Comparison of ENCODE assay signal across 19 mouse cellular contexts in genomic region chr2:159003187-159003497, GRCm38 (mm10).
DNase-seq lines count a peak whose midpoint lies in the region; ATAC-seq lines count a peak whose summit lies in the region.
"Had no signal": no experiment of that assay in that cellular context is flagged by ENCODE, and none has a peak within 500 bp of the region (broad histone marks: within the 10 kb centered on the region; RNA-seq: fewer than 3 reads in every experiment).

No protein-coding gene starts in this region.

- 38% methylated on average over 4 of the region's 4 CpGs for WGBS in forebrain, embryonic 10.5 days
- WGBS in forebrain, embryonic 15.5 days = 19% methylated on average over 4 of the region's 4 CpGs
- WGBS in hindbrain, embryonic 16.5 days = 20% methylated on average over 4 of the region's 4 CpGs
- WGBS in midbrain, embryonic 16.5 days = 19% methylated on average over 4 of the region's 4 CpGs

- no peaks in the 10 kb centered on the region for H3K36me3 ChIP-seq in forebrain, embryonic 10.5 days (replicated peaks)
- no peaks in the 10 kb centered on the region for H3K36me3 ChIP-seq in forebrain, embryonic 15.5 days
- H3K36me3 ChIP-seq in hindbrain, embryonic 16.5 days (ENCODE audit: control insufficient read depth, insufficient read depth, low read length) = no peaks in the 10 kb centered on the region
- no peaks in the 10 kb centered on the region for H3K36me3 ChIP-seq in midbrain, embryonic 16.5 days (ENCODE audit: control insufficient read depth, insufficient read depth, low read length)
- H3K36me3 ChIP-seq: heart, embryonic 15.5 days; liver, embryonic 15.5 days had no signal

- peak overlapping the region; percentile 39 for H3K4me2 ChIP-seq in forebrain, embryonic 15.5 days (replicated peaks)
- peak overlapping the region; percentile 53 for H3K4me2 ChIP-seq in hindbrain, embryonic 16.5 days (ENCODE audit: low read length)
- H3K4me2 ChIP-seq in midbrain, embryonic 16.5 days (ENCODE audit: low read length) = peak overlapping the region; percentile 51
- H3K4me2 ChIP-seq: heart, embryonic 15.5 days; liver, embryonic 15.5 days had no signal

- no peak for DNase-seq in forebrain, embryonic 10.5 days (ENCODE audit: extremely low spot score, low spot score)
- DNase-seq in thymus, postnatal 25 days = no peak
- no peak for DNase-seq in urinary bladder, postnatal 14 days (ENCODE audit: low spot score)
- DNase-seq in cerebellum, adult 9-10 months = no peak
- DNase-seq: adrenal gland, adult 2 months; cerebellum, adult 2 months; heart, adult 11 months; kidney, adult 8-10 months; kidney, postnatal 4 days; layer of hippocampus, postnatal 36 days; lung, postnatal 10 days; spleen, adult 18-20 months; thymus, postnatal 4 days had no signal

- 0 out of 2 replicates have a peak overlapping the region, but pooled peaks have one; percentile 12 for H3K9ac ChIP-seq in forebrain, embryonic 15.5 days (replicated peaks)
- H3K9ac ChIP-seq in hindbrain, embryonic 16.5 days (ENCODE audit: low read depth, low read length) = 0 out of 2 replicates have a peak overlapping the region, but pooled peaks have one; percentile 42
- peak overlapping the region; percentile 47; the same call in 1 of the 2 replicates for H3K9ac ChIP-seq in midbrain, embryonic 16.5 days (ENCODE audit: low read depth, low read length)
- H3K9ac ChIP-seq: heart, embryonic 15.5 days; liver, embryonic 15.5 days had no signal

- H3K27me3 ChIP-seq in forebrain, embryonic 10.5 days (ENCODE audit: poor library complexity, severe bottlenecking) = peaks cover 23% of the 10 kb centered on the region; the same call in 1 of the 2 replicates
- H3K27me3 ChIP-seq in forebrain, embryonic 15.5 days = no peaks in the 10 kb centered on the region
- H3K27me3 ChIP-seq in hindbrain, embryonic 16.5 days (replicated peaks; ENCODE audit: control insufficient read depth, insufficient read depth, low read length) = no peaks in the 10 kb centered on the region
- no peaks in the 10 kb centered on the region for H3K27me3 ChIP-seq in midbrain, embryonic 16.5 days (ENCODE audit: control insufficient read depth, insufficient read depth, low read depth, low read length)
- H3K27me3 ChIP-seq: heart, embryonic 15.5 days; liver, embryonic 15.5 days; megakaryocyte, embryonic 14.5 days had no signal

- H3K9me3 ChIP-seq in forebrain, embryonic 10.5 days = no peaks in the 10 kb centered on the region
- no peaks in the 10 kb centered on the region for H3K9me3 ChIP-seq in forebrain, embryonic 15.5 days
- no peaks in the 10 kb centered on the region for H3K9me3 ChIP-seq in hindbrain, embryonic 16.5 days (ENCODE audit: control insufficient read depth, low read length)
- H3K9me3 ChIP-seq in midbrain, embryonic 16.5 days (replicated peaks; ENCODE audit: control insufficient read depth, low read length, poor library complexity, severe bottlenecking) = no peaks in the 10 kb centered on the region
- H3K9me3 ChIP-seq: heart, embryonic 15.5 days; liver, embryonic 15.5 days; megakaryocyte, embryonic 14.5 days had no signal

- peak; percentile 2; the same call in 1 of the 2 replicates for ATAC-seq in forebrain, embryonic 15.5 days (replicated peaks)
- 0 out of 2 replicates have a peak, but pooled peaks have one; percentile 27 for ATAC-seq in hindbrain, embryonic 16.5 days
- no peak for ATAC-seq in midbrain, embryonic 16.5 days

- H3K4me3 ChIP-seq in forebrain, embryonic 10.5 days = peak overlapping the region; percentile 35; the same call in 1 of the 2 replicates
- H3K4me3 ChIP-seq in forebrain, embryonic 15.5 days = 0 out of 2 replicates have a peak overlapping the region, but pooled peaks have one; percentile 19
- no peak overlapping the region for H3K4me3 ChIP-seq in hindbrain, embryonic 16.5 days (ENCODE audit: low read length)
- no peak overlapping the region for H3K4me3 ChIP-seq in midbrain, embryonic 16.5 days (ENCODE audit: low read depth, low read length)
- H3K4me3 ChIP-seq: heart, embryonic 15.5 days; liver, embryonic 15.5 days; megakaryocyte, embryonic 14.5 days had no signal

- peak overlapping the region; percentile 80 for H3K27ac ChIP-seq in forebrain, embryonic 10.5 days
- peak overlapping the region; percentile 69 for H3K27ac ChIP-seq in forebrain, embryonic 15.5 days (replicated peaks)
- H3K27ac ChIP-seq in hindbrain, embryonic 16.5 days (ENCODE audit: low read depth, low read length) = no peak overlapping the region
- no peak overlapping the region for H3K27ac ChIP-seq in midbrain, embryonic 16.5 days (ENCODE audit: low read length)
- H3K27ac ChIP-seq: heart, embryonic 15.5 days; liver, embryonic 15.5 days had no signal

- H3K4me1 ChIP-seq in forebrain, embryonic 10.5 days = peaks cover 28% of the 10 kb centered on the region
- peaks cover 29% of the 10 kb centered on the region for H3K4me1 ChIP-seq in forebrain, embryonic 15.5 days
- H3K4me1 ChIP-seq in hindbrain, embryonic 16.5 days (ENCODE audit: control insufficient read depth, insufficient read depth, low read depth, low read length) = peaks cover 9% of the 10 kb centered on the region
- peaks cover 11% of the 10 kb centered on the region for H3K4me1 ChIP-seq in midbrain, embryonic 16.5 days (ENCODE audit: control insufficient read depth, insufficient read depth, low read length)
- H3K4me1 ChIP-seq: heart, embryonic 15.5 days; liver, embryonic 15.5 days; megakaryocyte, embryonic 14.5 days had no signal

Comparison
In these comparisons a context has a peak if more than half of its experiments do, and no peak if none do; other contexts are left out.
1. H3K27ac ChIP-seq: peak in forebrain, embryonic 10.5 days (single experiment) and forebrain, embryonic 15.5 days (single experiment); none in hindbrain, embryonic 16.5 days (single experiment) and midbrain, embryonic 16.5 days (single experiment).
2. H3K4me3 ChIP-seq: peak in forebrain, embryonic 10.5 days (single experiment) and forebrain, embryonic 15.5 days (single experiment); none in hindbrain, embryonic 16.5 days (single experiment) and midbrain, embryonic 16.5 days (single experiment).
3. Peak in every context shown above with its lines, with median percentiles within 50 percentile points of each other: H3K4me2 ChIP-seq and H3K9ac ChIP-seq.